Mouse (Mus musculus): ENCODE results near the gene Nlrp10. TPM values are rescaled to one million over a fixed set of nuclear protein-coding genes. Genes with fewer than 3 reads are reported as not detected.

Nlrp10 gene
- total RNA-seq, 2 experiments from 2014 or later: 16.4 to 17.6 TPM

DNA sequence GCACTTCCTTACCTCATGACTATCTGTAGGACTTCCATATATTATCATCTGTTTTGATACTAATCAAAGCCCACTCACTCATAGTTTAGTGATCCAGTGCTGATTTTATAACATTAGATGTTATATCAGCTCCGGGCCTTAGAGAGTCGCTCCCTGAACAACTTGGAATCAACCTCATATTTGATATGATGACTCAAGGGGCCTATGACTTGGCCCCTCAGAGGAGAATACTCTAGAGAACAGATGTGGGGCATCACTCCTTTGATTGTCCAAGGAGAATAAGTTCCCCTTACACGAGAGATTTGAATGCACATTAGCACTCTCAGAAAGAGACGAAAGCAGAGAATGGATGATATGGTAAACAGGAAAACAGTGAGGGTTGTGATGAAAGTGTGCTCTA is 45.1 kb downstream of the Nlrp10 start, which contains the start of gene Olfr518:
Gene Olfr518 (minus strand): TSS at position 101 of the 400 bp plus-strand sequence.
- DNase-seq: no peak

DNA sequence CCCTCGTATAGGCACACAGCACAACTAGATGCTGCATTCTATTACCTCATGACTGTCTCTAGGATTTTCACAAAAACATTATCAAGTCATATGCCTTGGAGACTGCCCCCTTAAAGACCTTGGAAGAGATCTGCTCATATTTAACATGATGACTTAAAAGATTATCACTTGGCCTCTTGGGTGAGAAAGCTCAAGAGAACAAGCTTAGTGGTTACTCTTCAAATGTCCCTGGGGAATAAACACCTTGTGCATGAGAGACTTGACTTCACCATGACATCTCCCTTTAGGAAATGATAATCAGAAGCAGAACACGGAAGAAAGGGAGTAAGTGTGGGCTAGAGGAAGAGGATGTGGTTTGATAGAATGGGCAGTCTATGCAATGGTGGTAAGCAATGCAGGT is 57.7 kb downstream of the Nlrp10 start, which contains the start of gene Olfr517:
Gene Olfr517 (minus strand): TSS at position 101 of the 400 bp plus-strand sequence.
- no peak for DNase-seq

Other genes starting within 250 kb of the Nlrp10 start
- not detected for gene Olfr512, start 216.9 kb downstream of the Nlrp10 start, total RNA-seq (2021)
- gene Olfr513, start 179.2 kb downstream of the Nlrp10 start, total RNA-seq (2021): not detected
- not detected for gene Olfr514, start 104.2 kb downstream of the Nlrp10 start, total RNA-seq (2021)
- gene Olfr516, start 79.6 kb downstream of the Nlrp10 start, total RNA-seq (2021): not detected
- not detected for gene Olfr517, start 57.8 kb downstream of the Nlrp10 start, total RNA-seq (2021)
- gene Olfr518, start 45.2 kb downstream of the Nlrp10 start, total RNA-seq (2021): not detected
- not detected for gene Olfr519, start 35.8 kb downstream of the Nlrp10 start, total RNA-seq (2021)
- gene Eif3f, start 4.2 kb upstream of the Nlrp10 start, total RNA-seq (2021): 100 to 1,000 TPM; 126 to 127 TPM
- gene Tub, start 20.2 kb upstream of the Nlrp10 start, total RNA-seq (2021): under 1 TPM; 0.81 to 0.83 TPM
- under 1 TPM; 0.74 to 0.77 TPM for gene Ric3, start 153.2 kb upstream of the Nlrp10 start, total RNA-seq (2021)
- gene Lmo1, start 245.0 kb upstream of the Nlrp10 start, total RNA-seq (2021): 1 to 10 TPM; 1.4 TPM